11 mouse cellular contexts compared by ENCODE assay signal in genomic region chr11:97589216-97589615, GRCm38 (mm10). TPM values are rescaled to one million over a fixed set of nuclear protein-coding genes. Genes with fewer than 3 reads are reported as not detected.
DNase-seq lines count a peak whose midpoint lies in the region; ATAC-seq and TF ChIP-seq lines count a peak whose summit lies in the region.
"Had no signal": no experiment of that assay in that cellular context is flagged by ENCODE, and none has a peak within 500 bp of the region (broad histone marks: within the 10 kb centered on the region; RNA-seq: fewer than 3 reads in every experiment).

No protein-coding gene starts in this region.

- H3K36me3 ChIP-seq in heart, embryonic 10.5 days: no peaks in the 10 kb centered on the region
- no peaks in the 10 kb centered on the region for H3K36me3 ChIP-seq in E14TG2a.4 (ENCODE audit: insufficient read depth, low read length)
- H3K36me3 ChIP-seq in limb, embryonic 13.5 days: no peaks in the 10 kb centered on the region

- H3K27ac ChIP-seq in heart, embryonic 10.5 days: no peak overlapping the region
- peak overlapping the region; percentile 45; the same call in 1 of the 2 replicates for H3K27ac ChIP-seq in cortical plate, adult 2 months (ENCODE audit: insufficient read depth, low read length)
- no peak overlapping the region for H3K27ac ChIP-seq in limb, embryonic 13.5 days
- H3K27ac ChIP-seq: hindbrain, postnatal 0 days; liver, embryonic 14.5 days had no signal

- peaks cover 20% of the 10 kb centered on the region for H3K4me1 ChIP-seq in heart, embryonic 10.5 days
- peaks cover 27% of the 10 kb centered on the region for H3K4me1 ChIP-seq in E14TG2a.4 (replicated peaks; ENCODE audit: low read depth, low read length)
- peaks cover 2% of the 10 kb centered on the region; the same call in 1 of the 2 replicates for H3K4me1 ChIP-seq in cortical plate, adult 2 months (ENCODE audit: control insufficient read depth, insufficient read depth, low read length)
- peaks cover 15% of the 10 kb centered on the region for H3K4me1 ChIP-seq in limb, embryonic 13.5 days

- H3K9me3 ChIP-seq in heart, embryonic 10.5 days: no peaks in the 10 kb centered on the region
- H3K9me3 ChIP-seq in E14TG2a.4 (ENCODE audit: low read length): no peaks in the 10 kb centered on the region
- H3K9me3 ChIP-seq in limb, embryonic 13.5 days: no peaks in the 10 kb centered on the region

- intact Hi-C loops in heart, postnatal 36 days (cut with DNase I): no loop called here

- no peak for TF ChIP-seq POLR2A in cortical plate, adult 2 months (IDR thresholded peaks at IDR 0.05; ENCODE audit: extremely low read depth, insufficient read depth, low read length)

- WGBS in heart, embryonic 10.5 days: 5% methylated on average over 10 of the region's 10 CpGs
- WGBS in limb, embryonic 13.5 days: 2% methylated on average over 10 of the region's 10 CpGs

- H3K4me2 ChIP-seq in limb, embryonic 13.5 days (replicated peaks): peak overlapping the region; percentile 35

- 0 out of 2 replicates have a peak overlapping the region, but pooled peaks have one; percentile 19 for H3K4me3 ChIP-seq in heart, embryonic 10.5 days
- peak overlapping the region; percentile 35 for H3K4me3 ChIP-seq in E14TG2a.4 (replicated peaks; ENCODE audit: low read length)
- H3K4me3 ChIP-seq in cortical plate, adult 2 months (ENCODE audit: insufficient read depth, low read length): no peak overlapping the region
- no peak overlapping the region for H3K4me3 ChIP-seq in limb, embryonic 13.5 days

- no peak overlapping the region for H3K9ac ChIP-seq in limb, embryonic 13.5 days
- H3K9ac ChIP-seq: liver, embryonic 14.5 days had no signal

- peaks cover 14% of the 10 kb centered on the region for H3K27me3 ChIP-seq in heart, embryonic 10.5 days (ENCODE audit: insufficient read depth, poor library complexity, severe bottlenecking)
- peaks cover 15% of the 10 kb centered on the region for H3K27me3 ChIP-seq in E14TG2a.4 (ENCODE audit: insufficient read depth, low read length)
- peaks cover 7% of the 10 kb centered on the region; the same call in 1 of the 2 replicates for H3K27me3 ChIP-seq in limb, embryonic 13.5 days

- DNase-seq in heart, embryonic 10.5 days (ENCODE audit: low spot score): no peak
- DNase-seq in heart, postnatal 36 days: no peak
- no peak for DNase-seq in adrenal gland, postnatal 36 days
- DNase-seq: heart, adult 18-20 months had no signal

- ATAC-seq in limb, embryonic 13.5 days (ENCODE audit: low FRiP score, low read depth): no peak
- no peak for ATAC-seq in monocyte, adult 5-6 weeks (replicated peaks; ENCODE audit: insufficient number of reproducible peaks, low FRiP score, low TSS enrichment, poor library complexity, severe bottlenecking)
- ATAC-seq in activated CD4-positive, CD25-positive, alpha-beta regulatory T cell, adult 4 months: no peak
- ATAC-seq: hindbrain, postnatal 0 days had no signal

- no peak for TF ChIP-seq CTCF in E14TG2a.4 (conservative IDR thresholded peaks at IDR 0.05; ENCODE audit: low read length)
- no peak for TF ChIP-seq CTCF in cortical plate, adult 2 months (IDR thresholded peaks at IDR 0.05; ENCODE audit: extremely low read depth, insufficient read depth, low read length)

RNA-seq across cellular contexts. Expression of gene Srcin1, which starts 13.2 kb away (rescaled TPM):
- polyA plus RNA-seq in heart, embryonic 10.5 days (2016; fragmentation: Nextera tagmentation; extraction: Ambion mirVana): 0.05 and 0.14 TPM in 2 replicates
- total RNA-seq in heart, postnatal 36 days (2021): under 1 TPM; 0.08 to 0.16 TPM
- polyA plus RNA-seq in cortical plate, adult 2 months (2012; rRNA removed): 141 and 146 TPM in 2 replicates
- 0.32 and 0.48 TPM in 2 replicates for polyA plus RNA-seq in limb, embryonic 13.5 days (2015; fragmentation: Nextera tagmentation; extraction: Ambion mirVana)
- total RNA-seq in monocyte, adult 5-6 weeks (2017): 0.10 to 0.58 TPM (median 0.21 TPM) in 3 replicates
- total RNA-seq in adrenal gland, postnatal 36 days (2021): 10 to 100 TPM in 1 of 2 experiments, 1 to 10 TPM in 1; 6.8 to 14.5 TPM
- polyA plus RNA-seq in activated CD4-positive, CD25-positive, alpha-beta regulatory T cell, adult 4 months (2017; shearing (Covaris generic)): not detected

RNA-seq across cellular contexts. Expression of gene Epop, which starts 40.3 kb away (rescaled TPM):
- 1.9 and 8.5 TPM in 2 replicates for polyA plus RNA-seq in heart, embryonic 10.5 days (2016; fragmentation: Nextera tagmentation; extraction: Ambion mirVana)
- 1 to 10 TPM in 1 of 2 experiments, under 1 TPM in 1; 0.95 to 2.4 TPM for total RNA-seq in heart, postnatal 36 days (2021)
- 89.5 and 95.2 TPM in 2 replicates for polyA plus RNA-seq in cortical plate, adult 2 months (2012; rRNA removed)
- polyA plus RNA-seq in limb, embryonic 13.5 days (2015; fragmentation: Nextera tagmentation; extraction: Ambion mirVana): 3.5 and 4.6 TPM in 2 replicates
- 0.75 to 1.8 TPM (median 0.95 TPM) in 3 replicates for total RNA-seq in monocyte, adult 5-6 weeks (2017)
- total RNA-seq in adrenal gland, postnatal 36 days (2021): 1 to 10 TPM; 4.9 to 5.8 TPM
- polyA plus RNA-seq in activated CD4-positive, CD25-positive, alpha-beta regulatory T cell, adult 4 months (2017; shearing (Covaris generic)): under 1 TPM; 0.40 to 0.61 TPM

Comparison
In these comparisons a context has a peak if more than half of its experiments do, and no peak if none do; other contexts are left out.
1. H3K4me3 ChIP-seq: peak in heart, embryonic 10.5 days (single experiment) and E14TG2a.4 (single experiment); none in cortical plate, adult 2 months (single experiment) and limb, embryonic 13.5 days (single experiment).
2. RNA of gene Srcin1, which starts 13.2 kb away (polyA plus RNA-seq): 141 to 146 TPM in cortical plate, adult 2 months; 0.32 to 0.48 TPM in limb, embryonic 13.5 days, 0.05 to 0.14 TPM in heart, embryonic 10.5 days and not detected in activated CD4-positive, CD25-positive, alpha-beta regulatory T cell, adult 4 months; every median in the first group is over 10 times any median in the second.